Mouse (Mus musculus) kidney, adult 2 months (tissue): Measurements from ENCODE around the gene Rgs12.

Experiments used
- CTCF ChIP-seq: fragments of 200-500 bp; conservative IDR thresholded peaks from 2 replicates; pipeline ENCODE4 v1.5.1; 2011; ENCODE audit warnings: low read depth, mild to moderate bottlenecking, control low read depth, low read length, moderate library complexity, mixed read lengths; ENCODE audit not compliant: insufficient read depth, insufficient read length
- POLR2A ChIP-seq: fragments of 200-500 bp; IDR thresholded peaks from one replicate; pipeline ENCODE4 v1.6.1; 2011; ENCODE audit warnings: low read depth, low read length, control low read depth

DNA sequence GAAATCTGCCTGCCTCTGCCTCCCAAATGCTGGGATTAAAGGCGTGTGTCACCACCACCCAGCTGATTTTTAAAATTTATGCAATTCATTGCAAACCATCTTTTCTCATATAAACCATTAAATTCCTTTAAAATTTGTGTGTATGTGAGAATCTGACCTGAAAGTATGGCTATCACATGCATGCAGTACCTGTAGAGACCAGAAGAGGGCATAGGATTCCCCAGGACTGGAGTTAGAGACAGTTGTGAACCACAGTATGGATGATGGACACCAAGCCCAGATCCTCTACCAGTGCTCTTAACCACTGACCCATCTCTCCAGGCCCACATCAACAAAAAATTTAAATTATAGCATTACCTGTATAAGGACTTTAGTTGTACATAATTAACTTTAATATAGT lies 15.8 kb upstream of the Rgs12 start:
- TF ChIP-seq POLR2A (no peak), CTCF (0 out of 2 replicates have a peak, but pooled peaks have one; percentile 16)
